Mouse (Mus musculus) heart, postnatal 4 days (tissue): ENCODE measurements around the gene Fars2. TPM values are rescaled to one million over a fixed set of nuclear protein-coding genes. Genes with fewer than 3 reads are reported as not detected.

Source experiments
- DNase-seq: peaks from one replicate; pipeline ENCODE4 v3.0.0; 2021
- total RNA-seq, 2 experiments: library from RNA; stranded (reverse); gene quantifications; 2 replicates each; pipeline ENCODE4 v1.2.3; 2021

Fars2 gene
- total RNA-seq, 2 experiments from 2014 or later: 68.5 to 71.0 TPM

GRCm38 (mm10) chr13:36583481-36584151 is 466.4 kb downstream of the Fars2 start:
- DNase-seq: no peak

GRCm38 (mm10) chr13:36584197-36584596 is 467.0 kb downstream of the Fars2 start:
- DNase-seq: no peak

GRCm38 (mm10) chr13:36589092-36589491 is 471.9 kb downstream of the Fars2 start:
- no peak for DNase-seq

GRCm38 (mm10) chr13:36592291-36592690 is 475.1 kb downstream of the Fars2 start:
- no peak for DNase-seq

GRCm38 (mm10) chr13:36606717-36607116 is 489.5 kb downstream of the Fars2 start:
- no peak for DNase-seq

GRCm38 (mm10) chr13:36607871-36608270 is 490.7 kb downstream of the Fars2 start:
- DNase-seq: no peak

- DNase-seq: no peak
Observed at GRCm38 (mm10) chr13:36610426-36610825, 493.2 kb downstream of the Fars2 start.

- no peak for DNase-seq
Observed at GRCm38 (mm10) chr13:36612785-36613750, 495.9 kb downstream of the Fars2 start.

- DNase-seq: no peak
Observed at GRCm38 (mm10) chr13:36620498-36621332, 503.5 kb downstream of the Fars2 start.

- DNase-seq: no peak
Observed at GRCm38 (mm10) chr13:36621333-36621659, 504.1 kb downstream of the Fars2 start.

- no peak for DNase-seq
Observed at GRCm38 (mm10) chr13:36623556-36623955, 506.3 kb downstream of the Fars2 start.

- no peak for DNase-seq
Observed at GRCm38 (mm10) chr13:36629154-36629553, 511.9 kb downstream of the Fars2 start.

GRCm38 (mm10) chr13:36648257-36648656 is 531.0 kb downstream of the Fars2 start:
- no peak for DNase-seq

- no peak for DNase-seq
Observed at GRCm38 (mm10) chr13:36654251-36654650, 537.0 kb downstream of the Fars2 start.

- no peak for DNase-seq
Observed at GRCm38 (mm10) chr13:36679345-36679744, 562.1 kb downstream of the Fars2 start.

GRCm38 (mm10) chr13:36680690-36681355 is 563.6 kb downstream of the Fars2 start:
- DNase-seq: no peak

- DNase-seq: no peak
Observed at GRCm38 (mm10) chr13:36683581-36683980, 566.4 kb downstream of the Fars2 start.

GRCm38 (mm10) chr13:36695516-36696201 is 578.4 kb downstream of the Fars2 start:
- DNase-seq: peak; percentile 32

- peak; percentile 46 for DNase-seq
Observed at GRCm38 (mm10) chr13:36696351-36696771, 579.1 kb downstream of the Fars2 start.

GRCm38 (mm10) chr13:36707088-36707690 is 590.0 kb downstream of the Fars2 start:
- DNase-seq: no peak

- no peak for DNase-seq
Observed at GRCm38 (mm10) chr13:36714101-36714500, 596.9 kb downstream of the Fars2 start.
